Mouse (Mus musculus) stomach, embryonic 14.5 days (tissue): ENCODE measurements around the gene Ppie. TPM values are rescaled to one million over a fixed set of nuclear protein-coding genes. Genes with fewer than 3 reads are reported as not detected.

ENCODE experiments used
- ATAC-seq: fragments of 200-750 bp; cut with Nextera tagmentation; 2 replicates; pipeline ENCODE4 v1.8.0; 2017; ENCODE audit warnings: low read depth, moderate TSS enrichment; ENCODE audit not compliant: insufficient number of reproducible peaks, insufficient read depth, low FRiP score
- H3K27ac ChIP-seq: fragments of 300-500 bp; sonication (generic); 2 replicates; pipeline ENCODE4 v1.5.1; 2014; ENCODE audit warnings: mild to moderate bottlenecking, low read length, moderate library complexity, mixed read lengths
- H3K27me3 ChIP-seq: fragments of 300-500 bp; sonication (generic); 2 replicates; pipeline ENCODE4 v1.6.1; 2014; ENCODE audit warnings: low read length, control low read depth, mixed read lengths; ENCODE audit not compliant: control insufficient read depth, insufficient read depth
- H3K36me3 ChIP-seq: fragments of 300-500 bp; sonication (generic); 2 replicates; pipeline ENCODE4 v1.6.1; 2014; ENCODE audit warnings: mild to moderate bottlenecking, control low read depth, low read length, moderate library complexity, mixed read lengths; ENCODE audit not compliant: control insufficient read depth, insufficient read depth
- H3K4me1 ChIP-seq: fragments of 300-500 bp; sonication (generic); 2 replicates; pipeline ENCODE4 v1.6.1; 2014; ENCODE audit warnings: low read length, control low read depth, mixed read lengths; ENCODE audit not compliant: control insufficient read depth, insufficient read depth
- H3K4me2 ChIP-seq: fragments of 300-500 bp; sonication (generic); replicated peaks from 2 replicates; pipeline ENCODE4 v1.6.1; 2014; ENCODE audit warnings: low read depth, low read length, control low read depth
- H3K4me3 ChIP-seq: fragments of 300-500 bp; sonication (generic); 2 replicates; pipeline ENCODE4 v1.5.1; 2014; ENCODE audit warnings: low read depth, low read length, control low read depth
- H3K9ac ChIP-seq: fragments of 300-500 bp; sonication (generic); replicated peaks from 2 replicates; pipeline ENCODE4 v1.6.1; 2014; ENCODE audit warnings: low read depth, mild to moderate bottlenecking, control low read depth, low read length, moderate library complexity, mixed read lengths
- H3K9me3 ChIP-seq: fragments of 300-500 bp; sonication (generic); 2 replicates; pipeline ENCODE4 v1.6.1; 2016; ENCODE audit warnings: low read depth, low read length, control low read depth; ENCODE audit not compliant: control insufficient read depth
- WGBS: fragments of 180-500 bp; shearing (Covaris S2); extraction: QIAGEN DNeasy Blood & Tissue Kit; methylation state at CpG from one replicate; pipeline ENCODE4 v1.1.7; 2014; 5-methylcytosine and 5-hydroxymethylcytosine counted together
- polyA plus RNA-seq: library from polyadenylated mRNA; unstranded; fragments of >200 nt; fragmentation: Nextera tagmentation; extraction: Ambion mirVana; gene quantifications from 2 replicates; pipeline ENCODE4 v1.2.1, GENCODE M21; 2014

Gene Ppie
- polyA plus RNA-seq, 1 experiment from 2014 or later = 109 TPM

- 69% methylated on average over 5 of the region's 5 CpGs for WGBS
- peak overlapping the region; percentile 26 for H3K4me2 ChIP-seq
- peak overlapping the region; percentile 66; the same call in 1 of the 2 replicates for H3K27ac ChIP-seq
- H3K36me3 ChIP-seq = no peaks in the 10 kb centered on the region
- ATAC-seq = no peak
- H3K9ac ChIP-seq = no peak overlapping the region
- H3K27me3 ChIP-seq = no peaks in the 10 kb centered on the region
- no peaks in the 10 kb centered on the region for H3K9me3 ChIP-seq
- no peak overlapping the region for H3K4me3 ChIP-seq
- no peaks in the 10 kb centered on the region for H3K4me1 ChIP-seq
Measured at GRCm38 (mm10) chr4:123092621-123093020, 47.1 kb downstream of the Ppie start.

- 78% methylated on average over 4 of the region's 4 CpGs for WGBS
Measured at GRCm38 (mm10) chr4:123086381-123086780, 53.4 kb downstream of the Ppie start.

DNA sequence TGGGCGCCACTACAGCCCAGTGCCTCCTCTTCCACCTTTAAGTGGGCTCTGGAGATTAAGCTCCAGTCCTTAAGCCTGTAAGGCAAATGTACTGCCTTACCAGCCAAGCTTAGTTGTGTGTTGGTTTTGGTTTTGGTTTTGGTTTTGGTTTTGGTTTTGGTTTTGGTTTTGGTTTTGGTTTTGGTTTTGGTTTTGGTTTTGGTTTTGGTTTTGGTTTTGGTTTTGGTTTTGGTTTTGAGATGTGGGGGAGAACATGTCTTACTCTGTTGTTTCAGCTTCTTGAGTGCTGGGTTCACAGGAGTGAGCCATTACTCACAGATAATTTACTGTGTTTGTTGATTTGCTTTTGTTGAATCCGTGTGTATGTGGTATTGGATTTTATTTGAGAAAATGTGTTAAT lies 54.5 kb downstream of the Ppie start:
- Histone ChIP-seq H3K4me1 (no peaks in the 10 kb centered on the region), H3K9me3 (no peaks in the 10 kb centered on the region), H3K9ac (no peak overlapping the region), H3K27me3 (no peaks in the 10 kb centered on the region), H3K27ac (no peak overlapping the region), H3K4me3 (no peak overlapping the region), H3K36me3 (no peaks in the 10 kb centered on the region), H3K4me2 (no peak overlapping the region)
- WGBS = 78% methylated on average over 2 of the region's 2 CpGs
- no peak for ATAC-seq

More at GRCm38 (mm10) chr4:123086381-123086780, 53.4 kb downstream of the Ppie start:
- Histone ChIP-seq H3K9me3 (no peaks in the 10 kb centered on the region), H3K4me3 (no peak overlapping the region), H3K4me1 (no peaks in the 10 kb centered on the region), H3K4me2 (no peak overlapping the region), H3K27ac (no peak overlapping the region), H3K27me3 (no peaks in the 10 kb centered on the region), H3K9ac (no peak overlapping the region), H3K36me3 (no peaks in the 10 kb centered on the region)
- no peak for ATAC-seq

- no peak overlapping the region for H3K4me3 ChIP-seq
- no peaks in the 10 kb centered on the region for H3K4me1 ChIP-seq
- no peaks in the 10 kb centered on the region for H3K36me3 ChIP-seq
- no peak overlapping the region for H3K4me2 ChIP-seq
- no peak overlapping the region for H3K27ac ChIP-seq
- no peaks in the 10 kb centered on the region for H3K27me3 ChIP-seq
- ATAC-seq = no peak
- no peak overlapping the region for H3K9ac ChIP-seq
- no peaks in the 10 kb centered on the region for H3K9me3 ChIP-seq
- WGBS = 64% methylated on average over 13 of the region's 13 CpGs
Measured at GRCm38 (mm10) chr4:123083323-123083902, 56.3 kb downstream of the Ppie start.

GRCm38 (mm10) chr4:123082283-123083163 lies 57.2 kb downstream of the Ppie start:
- H3K9ac ChIP-seq = no peak overlapping the region
- H3K36me3 ChIP-seq = no peaks in the 10 kb centered on the region
- no peaks in the 10 kb centered on the region for H3K9me3 ChIP-seq
- H3K4me3 ChIP-seq = no peak overlapping the region
- H3K27ac ChIP-seq = no peak overlapping the region
- no peak overlapping the region for H3K4me2 ChIP-seq
- ATAC-seq = no peak
- 72% methylated on average over 20 of the region's 20 CpGs for WGBS
- H3K27me3 ChIP-seq = no peaks in the 10 kb centered on the region
- H3K4me1 ChIP-seq = no peaks in the 10 kb centered on the region

GRCm38 (mm10) chr4:123080791-123081190 lies 59.0 kb downstream of the Ppie start:
- Histone ChIP-seq H3K27me3 (no peaks in the 10 kb centered on the region), H3K4me1 (no peaks in the 10 kb centered on the region), H3K9me3 (no peaks in the 10 kb centered on the region), H3K27ac (no peak overlapping the region), H3K36me3 (no peaks in the 10 kb centered on the region), H3K4me2 (no peak overlapping the region), H3K9ac (no peak overlapping the region), H3K4me3 (no peak overlapping the region)
- WGBS = 34% methylated on average over 13 of the region's 13 CpGs
- peak; percentile 70 for ATAC-seq

- no peak overlapping the region for H3K27ac ChIP-seq
- no peaks in the 10 kb centered on the region for H3K27me3 ChIP-seq
- no peak overlapping the region for H3K4me3 ChIP-seq
- WGBS = 64% methylated on average over 4 of the region's 4 CpGs
- H3K9me3 ChIP-seq = no peaks in the 10 kb centered on the region
- no peaks in the 10 kb centered on the region for H3K36me3 ChIP-seq
- H3K4me2 ChIP-seq = no peak overlapping the region
- no peak overlapping the region for H3K9ac ChIP-seq
- H3K4me1 ChIP-seq = no peaks in the 10 kb centered on the region
- no peak for ATAC-seq
Measured at GRCm38 (mm10) chr4:123078231-123078630, 61.5 kb downstream of the Ppie start.
